In the genomic region with DNA sequence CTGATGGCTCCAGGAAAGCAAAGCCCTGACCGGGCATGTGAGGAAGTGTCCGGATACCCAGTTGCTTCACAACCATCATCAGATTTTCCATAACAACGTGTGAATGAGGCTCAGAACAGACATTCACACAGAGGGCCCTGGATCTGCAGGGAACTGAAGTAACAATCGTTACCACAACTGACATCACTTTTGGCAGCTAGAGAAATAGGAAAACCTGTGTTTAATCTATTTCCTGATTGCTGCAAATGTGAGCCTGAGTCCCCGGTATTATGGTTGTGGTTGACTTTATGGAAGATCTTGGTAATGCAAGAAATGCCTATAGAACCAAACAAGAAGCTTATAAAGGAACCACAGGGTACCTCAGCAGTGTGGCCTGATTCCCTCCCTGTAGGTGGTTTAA, we compare ENCODE assay signal across 22 mouse cellular contexts. TPM values are rescaled to one million over a fixed set of nuclear protein-coding genes. Genes with fewer than 3 reads are reported as not detected.
"Had no signal": no experiment of that assay in that cellular context is flagged by ENCODE, and none has a peak within 500 bp of the region (broad histone marks: within the 10 kb centered on the region; RNA-seq: fewer than 3 reads in every experiment).

No protein-coding gene starts in this region.

- ATAC-seq: intestine, postnatal 0 days; midbrain, embryonic 16.5 days had no signal

- H3K27ac ChIP-seq: kidney, postnatal 0 days; layer of hippocampus, adult 2 months; liver, embryonic 14.5 days; macrophage; midbrain, embryonic 12.5 days; neural tube, embryonic 13.5 days had no signal

- H3K4me3 ChIP-seq: layer of hippocampus, adult 2 months; megakaryocyte, embryonic 14.5 days; midbrain, embryonic 12.5 days; neural tube, embryonic 13.5 days had no signal

- H3K9me3 ChIP-seq: megakaryocyte, embryonic 14.5 days; midbrain, embryonic 12.5 days; neural tube, embryonic 13.5 days had no signal

- DNase-seq: kidney, adult 9 months; kidney, postnatal 36 days; left cerebral cortex, postnatal 4 days; lung, embryonic 14.5 days; retina, postnatal 1 day; right cerebral cortex, postnatal 4 days; spleen, adult 18-20 months; thymus, adult 18-20 months; thymus, postnatal 14 days had no signal

- H3K4me2 ChIP-seq: lung, embryonic 14.5 days; midbrain, embryonic 12.5 days; neural tube, embryonic 13.5 days had no signal

- H3K27me3 ChIP-seq: megakaryocyte, embryonic 14.5 days; midbrain, embryonic 12.5 days; neural tube, embryonic 13.5 days had no signal

- H3K9ac ChIP-seq: liver, embryonic 14.5 days; lung, embryonic 14.5 days; midbrain, embryonic 12.5 days; neural tube, embryonic 13.5 days had no signal

- H3K4me1 ChIP-seq: megakaryocyte, embryonic 14.5 days; midbrain, embryonic 12.5 days; neural tube, embryonic 13.5 days had no signal

- H3K36me3 ChIP-seq: midbrain, embryonic 12.5 days had no signal

RNA-seq across cellular contexts. Expression of gene Gm9747, which starts 12.1 kb away (rescaled TPM):
- total RNA-seq: layer of hippocampus, adult 2 months; layer of hippocampus, postnatal 14 days; left cerebral cortex, adult 18-20 months; left cerebral cortex, postnatal 10 days; left cerebral cortex, postnatal 4 days; liver, adult 2 months had no signal
- polyA plus RNA-seq: macrophage had no signal

RNA-seq across cellular contexts. Expression of gene Irs1, which starts 46.2 kb away (rescaled TPM):
- polyA plus RNA-seq: macrophage had no signal
